Mouse (Mus musculus) layer of hippocampus, postnatal 25 days (tissue): ENCODE measurements around the gene Chaf1b. TPM values are rescaled to one million over a fixed set of nuclear protein-coding genes. Genes with fewer than 3 reads are reported as not detected.

ENCODE experiments used
- DNase-seq, 2 experiments: peaks; one replicate each; pipeline ENCODE4 v3.0.0; 2022; ENCODE audit warnings: mixed read lengths in 2 of 2, low spot score in 1 of 2; ENCODE audit errors: extremely low spot score in 1 of 2
- total RNA-seq, 2 experiments: library from RNA; stranded (reverse); gene quantifications; 2 replicates each; pipeline ENCODE4 v1.2.3; 2021

The Chaf1b gene
- total RNA-seq, 2 experiments from 2014 or later, result 1.8 to 2.2 TPM

DNA sequence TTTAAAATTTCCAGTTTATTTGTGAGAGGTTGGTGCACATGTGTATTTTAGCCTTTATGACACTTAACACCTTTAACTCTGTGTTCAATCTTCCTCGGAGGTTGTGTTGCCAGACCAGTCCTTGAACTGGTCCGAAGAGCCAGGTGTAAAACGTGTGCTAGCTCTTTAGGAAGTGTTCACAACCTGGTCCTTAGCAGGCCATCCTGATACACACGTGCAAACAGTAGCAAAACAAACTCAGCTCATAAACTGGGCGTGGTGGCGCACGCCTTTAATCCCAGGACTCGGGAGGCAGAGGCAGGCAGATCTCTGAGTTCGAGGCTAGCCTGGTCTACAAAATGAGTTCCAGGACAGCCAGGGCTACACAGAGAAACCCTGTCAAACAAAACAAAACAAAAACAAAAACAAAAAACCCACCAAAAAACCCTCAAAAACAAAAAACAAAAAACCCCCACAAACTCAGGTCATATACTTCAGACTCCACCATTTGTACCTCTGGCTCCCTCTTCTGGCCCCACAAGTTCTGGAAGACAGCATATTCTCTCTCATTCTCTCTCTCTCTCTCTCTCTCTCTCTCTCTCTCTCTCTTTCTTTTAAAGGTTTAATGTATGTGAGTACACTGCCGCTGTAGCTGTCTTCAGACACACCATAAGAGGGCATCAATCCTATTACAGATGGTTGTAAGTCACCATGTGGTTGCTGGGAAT, 59.2 kb downstream of the Chaf1b start:
- DNase-seq, result no peak

GRCm38 (mm10) chr16:93944301-93944700, 60.6 kb downstream of the Chaf1b start:
- no peak for DNase-seq

DNA sequence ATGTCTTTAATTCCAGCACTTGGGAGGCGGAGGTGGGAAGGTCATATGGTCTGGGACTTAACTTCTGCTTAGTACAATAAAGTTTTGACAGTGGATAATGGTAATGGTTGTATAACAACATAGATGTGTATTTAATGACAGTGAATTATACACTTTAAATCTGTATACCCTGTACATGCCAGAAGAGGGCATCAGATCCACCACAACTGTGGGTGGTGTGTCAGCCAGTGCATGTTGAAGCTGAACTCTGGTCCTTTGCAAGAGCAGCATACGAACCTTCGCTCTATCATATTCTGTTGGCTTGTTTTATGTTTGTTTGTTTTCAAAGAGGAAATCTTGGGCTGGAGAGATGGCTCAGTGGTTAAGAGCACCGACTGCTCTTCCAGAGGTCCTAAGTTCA, 63.7 kb downstream of the Chaf1b start:
- DNase-seq, result no peak

Other genes with a start within 250 kb of the Chaf1b start
- 10 to 100 TPM; 18.1 to 19.7 TPM for gene Cbr3, start 200.7 kb upstream of the Chaf1b start, total RNA-seq
- 100 to 1,000 TPM; 101 to 104 TPM for gene Dop1b, start 172.0 kb upstream of the Chaf1b start, total RNA-seq
- 10 to 100 TPM; 29.2 to 29.9 TPM for gene Morc3, start 51.8 kb upstream of the Chaf1b start, total RNA-seq
- gene Cldn14, start 124.9 kb downstream of the Chaf1b start, total RNA-seq, result 1 to 10 TPM; 3.0 to 4.2 TPM
- gene Sim2, start 201.0 kb downstream of the Chaf1b start, total RNA-seq, result under 1 TPM; 0.20 to 0.23 TPM